Mouse (Mus musculus) hindbrain, embryonic 11.5 days (tissue): ENCODE measurements around the gene Spem1. TPM values are rescaled to one million over a fixed set of nuclear protein-coding genes. Genes with fewer than 3 reads are reported as not detected.
A peak's percentile ranks its signal among the peaks of the same experiment; 100 is the strongest.

Experiments used
- ATAC-seq: fragments of 200-750 bp; cut with Nextera tagmentation; 2 replicates; pipeline ENCODE4 v1.8.0; 2017; ENCODE audit warnings: mild to moderate bottlenecking, moderate TSS enrichment, moderate library complexity; ENCODE audit not compliant: low FRiP score
- DNase-seq: peaks from one replicate; pipeline ENCODE4 v3.0.0-alpha.2; 2015; ENCODE audit warnings: low spot score
- H3K27ac ChIP-seq: fragments of 300-500 bp; sonication (generic); 2 replicates; pipeline ENCODE4 v1.5.1; 2014; ENCODE audit warnings: mild to moderate bottlenecking, low read depth, low read length
- H3K27me3 ChIP-seq: fragments of 300-500 bp; sonication (generic); 2 replicates; pipeline ENCODE4 v1.6.1; 2014; ENCODE audit warnings: mild to moderate bottlenecking, low read length, moderate library complexity, mixed read lengths; ENCODE audit not compliant: control insufficient read depth, insufficient read depth
- H3K36me3 ChIP-seq: fragments of 300-500 bp; sonication (generic); 2 replicates; pipeline ENCODE4 v1.6.1; 2014; ENCODE audit warnings: mild to moderate bottlenecking, low read length, moderate library complexity, mixed read lengths; ENCODE audit not compliant: control insufficient read depth, insufficient read depth
- H3K4me1 ChIP-seq: fragments of 300-500 bp; sonication (generic); replicated peaks from 2 replicates; pipeline ENCODE4 v1.6.1; 2014; ENCODE audit warnings: low read length, mixed read lengths; ENCODE audit not compliant: control insufficient read depth, insufficient read depth
- H3K4me2 ChIP-seq: fragments of 300-500 bp; sonication (generic); replicated peaks from 2 replicates; pipeline ENCODE4 v1.6.1; 2014; ENCODE audit warnings: mild to moderate bottlenecking, low read depth, low read length
- H3K4me3 ChIP-seq: fragments of 300-500 bp; sonication (generic); 2 replicates; pipeline ENCODE4 v1.5.1; 2014; ENCODE audit warnings: low read depth, low read length
- H3K9ac ChIP-seq: fragments of 300-500 bp; sonication (generic); 2 replicates; pipeline ENCODE4 v1.6.1; 2014; ENCODE audit warnings: low read depth, low read length
- H3K9me3 ChIP-seq: fragments of 300-500 bp; sonication (generic); 2 replicates; pipeline ENCODE4 v1.6.1; 2016; ENCODE audit warnings: low read length; ENCODE audit not compliant: control insufficient read depth
- WGBS: fragments of 180-500 bp; shearing (Covaris S2); extraction: QIAGEN DNeasy Blood & Tissue Kit; methylation state at CpG from one replicate; pipeline ENCODE4 v1.1.7; 2014; 5-methylcytosine and 5-hydroxymethylcytosine counted together
- polyA plus RNA-seq: library from polyadenylated mRNA; unstranded; fragments of >200 nt; fragmentation: Nextera tagmentation; extraction: Ambion mirVana; gene quantifications from 2 replicates; pipeline ENCODE4 v1.2.1, GENCODE M21; 2014

The Spem1 gene
- polyA plus RNA-seq, 1 experiment from 2014 or later: 0.17 TPM

DNA sequence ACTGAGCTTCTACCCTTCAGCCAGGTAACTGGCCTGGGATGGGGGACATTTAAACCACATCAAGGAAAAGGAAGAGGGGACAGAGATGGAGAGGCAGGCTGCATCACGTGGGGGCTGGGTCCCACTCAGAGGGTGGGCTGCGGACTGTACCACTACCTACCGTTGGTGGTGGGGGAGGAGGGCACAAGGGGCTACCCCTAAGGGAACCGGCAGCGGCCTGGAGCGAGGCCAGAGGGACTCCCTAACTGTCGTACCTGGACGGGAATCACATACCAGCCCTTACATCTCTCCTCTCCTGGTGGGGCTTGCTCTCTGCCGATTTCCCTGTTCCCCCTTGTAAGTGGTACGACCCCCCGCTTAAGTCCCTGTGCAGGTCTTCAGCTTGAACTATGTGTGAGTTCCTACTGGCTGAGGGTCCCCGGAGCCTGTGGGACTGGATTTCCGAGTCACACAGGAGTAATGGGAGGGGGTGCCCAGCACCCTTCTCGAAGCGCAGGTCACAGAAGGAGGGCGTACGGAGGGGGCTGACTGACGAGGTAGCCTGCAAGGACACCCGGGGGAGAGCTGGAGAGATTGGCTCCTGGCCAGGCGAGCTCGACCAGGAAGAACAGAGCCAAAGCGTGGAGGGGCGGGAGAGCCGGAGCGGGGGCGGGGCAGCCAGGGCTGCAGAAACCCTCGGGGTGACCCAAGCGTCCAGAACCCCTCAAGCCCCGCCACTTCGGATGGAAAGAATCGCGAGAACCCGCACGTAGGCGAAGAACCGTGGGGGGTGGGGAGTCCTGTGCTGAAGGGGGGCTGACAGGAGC is 21.4 kb downstream of the Spem1 start:
- peak; percentile 82 for DNase-seq
- peak overlapping the region; percentile 54 for H3K4me3 ChIP-seq
- H3K27me3 ChIP-seq: peaks cover 54% of the 10 kb centered on the region
- peak; percentile 66 for ATAC-seq
- H3K9ac ChIP-seq: peak overlapping the region; percentile 72
- H3K4me1 ChIP-seq: peaks cover 19% of the 10 kb centered on the region
- peak overlapping the region; percentile 73 for H3K4me2 ChIP-seq
- H3K36me3 ChIP-seq: no peaks in the 10 kb centered on the region
- WGBS: under 1% methylated on average over 36 of the region's 36 CpGs
- peak overlapping the region; percentile 89 for H3K27ac ChIP-seq
- H3K9me3 ChIP-seq: no peaks in the 10 kb centered on the region

DNA sequence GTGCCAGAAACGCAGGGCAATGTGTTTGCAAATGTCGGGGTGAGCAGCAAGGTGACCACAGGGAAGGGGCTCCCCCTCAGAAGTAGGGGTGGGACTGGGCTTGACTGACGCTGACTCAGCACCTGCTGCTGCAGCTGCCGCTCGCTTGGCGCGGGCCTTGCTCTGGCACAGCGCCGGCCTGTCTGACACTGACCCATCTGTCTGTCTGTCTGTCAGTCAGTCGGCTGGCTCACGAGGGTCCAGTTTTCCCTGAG is 21.9 kb downstream of the Spem1 start:
- Histone ChIP-seq H3K27me3 (peaks cover 49% of the 10 kb centered on the region), H3K36me3 (no peaks in the 10 kb centered on the region), H3K9ac (peak overlapping the region; percentile 72), H3K4me2 (peak overlapping the region; percentile 73), H3K4me3 (peak overlapping the region; percentile 54), H3K27ac (peak overlapping the region; percentile 89), H3K9me3 (no peaks in the 10 kb centered on the region), H3K4me1 (peaks cover 19% of the 10 kb centered on the region)
- 4% methylated on average over 11 of the region's 11 CpGs for WGBS
- DNase-seq (no peak), ATAC-seq (peak; percentile 18; the same call in 1 of the 2 replicates)

DNA sequence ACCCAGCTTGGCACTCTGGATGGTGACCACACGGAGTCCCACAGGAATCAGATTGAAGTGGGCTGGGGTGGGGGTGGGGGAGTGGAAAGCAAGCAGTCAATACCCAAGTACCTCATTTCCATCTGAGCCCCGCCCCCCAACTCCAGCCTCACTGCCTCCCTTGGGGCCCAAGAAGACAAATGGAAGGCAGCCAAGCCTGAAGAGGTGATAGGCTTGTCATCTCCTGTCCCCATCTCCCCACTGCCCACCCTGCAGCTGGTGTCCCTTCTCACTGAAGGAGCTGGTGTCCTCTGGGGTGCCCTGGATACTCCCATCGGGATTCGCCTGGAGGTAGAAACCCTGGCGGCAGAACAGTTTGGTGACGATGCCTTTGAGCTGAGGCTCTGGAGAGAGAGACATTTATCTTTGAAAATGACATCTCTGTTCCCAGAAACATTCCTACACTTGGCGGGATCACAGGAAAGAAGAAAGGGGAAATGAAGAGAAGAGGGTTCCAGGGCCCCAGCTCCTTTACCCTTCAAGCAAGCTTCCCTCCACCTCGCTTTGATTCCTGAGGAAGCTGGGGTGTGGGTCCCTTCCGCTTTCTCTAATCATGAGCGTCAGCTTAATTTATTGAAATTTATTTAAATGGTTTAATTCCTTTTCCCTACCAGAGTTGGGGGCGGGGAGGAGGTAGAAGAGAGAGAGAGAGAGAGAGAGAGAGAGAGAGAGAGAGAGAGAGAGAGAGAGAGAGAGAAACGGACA is 22.4 kb downstream of the Spem1 start:
- Histone ChIP-seq H3K27me3 (peaks cover 44% of the 10 kb centered on the region), H3K27ac (peak overlapping the region; percentile 89), H3K4me3 (peak overlapping the region; percentile 54), H3K9ac (peak overlapping the region; percentile 11; the same call in 1 of the 2 replicates), H3K9me3 (no peaks in the 10 kb centered on the region), H3K4me1 (peaks cover 19% of the 10 kb centered on the region), H3K36me3 (no peaks in the 10 kb centered on the region), H3K4me2 (peak overlapping the region; percentile 73)
- DNase-seq (peak; percentile 76), ATAC-seq (peak; percentile 30; the same call in 1 of the 2 replicates)
- 20% methylated on average over 11 of the region's 12 CpGs for WGBS

DNA sequence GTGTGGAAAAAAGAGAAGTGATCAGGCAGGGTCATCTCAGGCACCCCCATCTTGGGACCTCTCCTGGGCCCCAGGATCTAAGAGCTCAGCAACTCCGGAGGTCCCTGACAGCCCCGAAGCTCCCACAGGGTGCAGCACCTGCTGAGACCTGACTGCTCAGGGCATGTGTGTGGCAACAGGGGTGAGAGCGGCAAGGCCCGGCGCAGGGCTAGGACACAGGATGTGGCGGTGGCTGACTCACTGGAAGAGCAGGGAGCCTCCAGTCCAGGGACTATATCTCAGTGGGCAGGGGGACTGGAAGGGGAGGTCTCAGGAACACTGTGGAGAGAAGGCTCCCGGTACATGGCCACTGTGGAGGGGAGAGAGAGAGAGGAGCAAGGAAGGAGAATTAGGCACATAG is 24.1 kb downstream of the Spem1 start:
- H3K4me1 ChIP-seq: peaks cover 12% of the 10 kb centered on the region
- H3K36me3 ChIP-seq: no peaks in the 10 kb centered on the region
- no peak overlapping the region for H3K27ac ChIP-seq
- H3K4me2 ChIP-seq: no peak overlapping the region
- ATAC-seq (no peak), DNase-seq (no peak)
- 69% methylated on average over 7 of the region's 7 CpGs for whole genome bisulfite sequencing
- H3K9ac ChIP-seq: no peak overlapping the region
- H3K9me3 ChIP-seq: no peaks in the 10 kb centered on the region
- H3K4me3 ChIP-seq: no peak overlapping the region
- peaks cover 28% of the 10 kb centered on the region for H3K27me3 ChIP-seq

DNA sequence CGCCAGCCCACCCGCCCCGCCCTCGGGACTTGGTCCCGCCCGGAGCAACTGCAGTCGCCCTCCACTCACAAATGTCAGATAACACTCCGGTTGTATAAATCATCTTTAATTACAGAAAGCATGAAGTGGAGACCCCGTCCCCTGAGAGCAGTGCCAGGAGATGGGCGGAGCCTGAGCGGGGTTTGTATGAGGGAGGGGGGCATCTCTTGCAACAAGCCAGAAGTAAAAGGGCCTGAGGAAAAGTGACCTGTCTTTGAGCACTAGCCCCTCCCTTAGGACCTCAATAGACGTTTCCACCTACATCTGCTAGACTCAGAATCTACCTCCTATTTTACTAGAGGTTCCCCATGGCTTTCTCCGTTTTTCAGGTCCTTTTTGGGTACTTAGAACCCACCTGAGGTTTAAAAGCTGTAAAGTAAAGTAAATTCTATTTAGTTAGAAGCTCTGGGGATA is 26.0 kb downstream of the Spem1 start:
- Histone ChIP-seq H3K4me2 (peak overlapping the region; percentile 83), H3K9ac (0 out of 2 replicates have a peak overlapping the region, but pooled peaks have one; percentile 4), H3K36me3 (no peaks in the 10 kb centered on the region), H3K27me3 (peaks cover 11% of the 10 kb centered on the region), H3K4me3 (peak overlapping the region; percentile 33), H3K27ac (no peak overlapping the region), H3K4me1 (peaks cover 6% of the 10 kb centered on the region; the same call in 1 of the 2 replicates), H3K9me3 (no peaks in the 10 kb centered on the region)
- ATAC-seq (no peak), DNase-seq (no peak)
- 2% methylated on average over 13 of the region's 13 CpGs for WGBS

DNA sequence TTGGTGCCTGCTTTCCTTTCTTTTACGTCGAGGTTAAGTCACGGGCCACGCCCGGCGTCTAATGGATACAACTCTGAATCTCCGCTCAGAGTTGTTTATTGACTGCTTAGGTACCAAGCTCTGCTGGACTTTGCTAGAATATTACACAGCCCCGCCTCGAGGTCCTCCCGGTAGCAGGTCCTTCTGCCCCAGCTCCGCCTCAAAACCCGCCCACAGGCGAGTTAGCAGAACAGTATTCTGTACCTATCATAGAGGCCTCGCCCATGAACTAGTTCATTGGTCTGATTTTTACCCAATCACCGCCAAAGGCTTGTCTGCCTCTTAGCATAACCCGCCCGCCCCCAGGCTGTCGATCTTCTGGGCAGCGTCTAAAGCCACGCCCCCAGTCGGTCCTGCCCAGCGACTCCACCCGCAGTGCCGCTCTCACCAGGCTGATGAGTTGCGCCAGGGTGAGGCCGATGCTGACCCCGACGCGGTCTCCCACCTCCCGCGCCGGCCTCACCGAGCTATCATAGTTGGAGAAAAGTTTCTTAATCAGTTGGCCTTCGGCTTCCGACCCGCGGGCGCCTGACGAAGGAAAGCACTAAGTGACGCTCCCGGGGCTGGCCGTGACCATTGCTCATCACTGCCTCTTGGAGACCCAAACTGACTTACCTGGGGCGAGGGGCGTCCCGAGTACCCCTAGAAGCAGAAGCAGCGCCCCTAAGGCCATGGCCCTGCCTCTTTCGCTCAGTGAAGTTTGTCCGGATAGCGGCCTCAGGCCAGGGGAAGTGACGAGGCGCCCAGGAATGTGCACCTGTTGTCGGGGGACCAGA is 26.6 kb downstream of the Spem1 start, which contains the start of gene Chrnb1:
Gene Chrnb1, minus strand, starts transcription at position 776 of the 815 bp plus-strand sequence.
- Histone ChIP-seq H3K9me3 (no peaks in the 10 kb centered on the region), H3K4me1 (peaks cover 6% of the 10 kb centered on the region; the same call in 1 of the 2 replicates), H3K36me3 (no peaks in the 10 kb centered on the region), H3K27me3 (peaks cover 11% of the 10 kb centered on the region), H3K4me2 (peak within 1 kb of the TSS; percentile 83), H3K4me3 (peak within 1 kb of the TSS; percentile 33), H3K27ac (no peak within 1 kb of the TSS), H3K9ac (0 out of 2 replicates have a peak within 1 kb of the TSS, but pooled peaks have one; percentile 4)
- peak; percentile 89 for DNase-seq
- 2% methylated on average over 52 of the region's 52 CpGs for WGBS
- ATAC-seq: peak; percentile 88

DNA sequence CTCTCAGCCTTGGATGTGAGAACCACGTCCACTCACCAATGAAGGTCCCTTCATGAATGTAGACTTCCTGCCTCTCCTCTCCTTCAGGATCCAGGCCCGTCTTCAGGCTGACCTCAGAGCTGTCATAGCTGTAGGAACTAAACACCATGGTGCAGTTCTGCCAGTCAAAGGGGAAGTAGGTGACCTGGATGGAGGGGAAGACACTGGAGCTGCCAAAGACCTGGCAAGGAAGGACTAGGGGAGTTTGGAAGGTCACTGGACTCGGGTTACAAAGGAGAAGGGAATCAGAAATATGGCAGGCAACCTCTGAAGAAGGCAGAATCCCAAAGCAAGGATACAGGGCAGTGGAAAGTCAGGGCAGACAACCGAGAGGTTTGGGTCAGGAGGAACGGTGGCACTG is 28.6 kb downstream of the Spem1 start:
- no peak for DNase-seq
- WGBS: 69% methylated on average over 5 of the region's 5 CpGs
- no peak overlapping the region for H3K27ac ChIP-seq

DNA sequence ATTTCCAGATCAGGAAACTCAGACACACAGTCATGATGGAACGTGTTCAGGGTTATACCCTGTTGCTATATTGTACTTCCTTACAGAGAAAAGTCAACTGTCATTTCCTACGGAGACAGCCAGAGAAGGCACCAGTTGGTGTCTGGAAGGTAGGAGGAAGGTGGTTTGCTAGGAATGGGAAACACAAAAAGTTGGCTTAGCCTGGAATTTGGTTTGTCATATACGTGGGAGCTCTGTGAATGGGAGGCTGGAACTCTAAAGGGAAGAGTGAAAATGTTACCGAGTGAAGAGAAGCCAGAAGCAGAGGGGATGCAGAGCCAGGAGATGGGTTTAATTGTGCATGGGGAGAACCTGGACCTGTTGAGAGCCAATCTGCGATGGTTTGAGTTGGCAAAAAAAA is 30.6 kb downstream of the Spem1 start:
- Histone ChIP-seq H3K4me3 (no peak overlapping the region), H3K27ac (no peak overlapping the region), H3K9ac (no peak overlapping the region), H3K27me3 (peaks cover 5% of the 10 kb centered on the region; the same call in 1 of the 2 replicates), H3K36me3 (no peaks in the 10 kb centered on the region), H3K4me1 (0 out of 2 replicates have a peak, but pooled peaks cover 2% of the 10 kb centered on the region), H3K4me2 (no peak overlapping the region), H3K9me3 (no peaks in the 10 kb centered on the region)
- ATAC-seq (no peak), DNase-seq (no peak)
- WGBS: 68% methylated on average over 5 of the region's 5 CpGs

More for the DNA sequence above, 28.6 kb downstream of the Spem1 start:
- Histone ChIP-seq H3K36me3 (no peaks in the 10 kb centered on the region), H3K9me3 (no peaks in the 10 kb centered on the region), H3K4me2 (no peak overlapping the region), H3K4me3 (no peak overlapping the region), H3K9ac (no peak overlapping the region), H3K4me1 (0 out of 2 replicates have a peak, but pooled peaks cover 2% of the 10 kb centered on the region), H3K27me3 (peaks cover 9% of the 10 kb centered on the region)
- no peak for ATAC-seq
